Mouse (Mus musculus): Measurements from ENCODE around the gene Mixl1. TPM values are rescaled to one million over a fixed set of nuclear protein-coding genes. Genes with fewer than 3 reads are reported as not detected.

Mixl1 gene
- polyA plus RNA-seq, 1 experiment = not detected

GRCm38 (mm10) chr1:180698063-180698462 is 1.2 kb upstream of the Mixl1 start:
- TF ChIP-seq CTCF (IDR thresholded peaks at IDR 0.05; ENCODE audit: extremely low read depth, insufficient read length, insufficient replicate concordance, low read depth, low read length) (no peak), POLR2A (IDR thresholded peaks at IDR 0.05; ENCODE audit: low read depth, low read length) (no peak)
- Histone ChIP-seq H3K36me3 (ENCODE audit: control insufficient read depth, insufficient read depth, low read length) (no peaks in the 10 kb centered on the region), H3K27ac (ENCODE audit: insufficient read depth, low read depth, low read length) (no peak overlapping the region), H3K4me3 (ENCODE audit: low read depth, low read length) (no peak overlapping the region), H3K27me3 (ENCODE audit: control insufficient read depth, insufficient read depth, low read length) (peaks cover 15% of the 10 kb centered on the region), H3K4me1 (ENCODE audit: control insufficient read depth, insufficient read depth, insufficient read length, low read length) (peaks cover 9% of the 10 kb centered on the region)
- WGBS = 83% methylated on average over 5 of the region's 5 CpGs

- H3K36me3 ChIP-seq (ENCODE audit: control insufficient read depth, insufficient read depth, low read length) = peaks cover 14% of the 10 kb centered on the region
- H3K27me3 ChIP-seq (ENCODE audit: control insufficient read depth, insufficient read depth, low read length) = peaks cover 5% of the 10 kb centered on the region
- no peaks in the 10 kb centered on the region for H3K4me1 ChIP-seq (ENCODE audit: control insufficient read depth, insufficient read depth, insufficient read length, low read length)
- H3K4me3 ChIP-seq (ENCODE audit: low read depth, low read length) = no peak overlapping the region
- TF ChIP-seq CTCF (IDR thresholded peaks at IDR 0.05; ENCODE audit: extremely low read depth, insufficient read length, insufficient replicate concordance, low read depth, low read length) = no peak
- no peak for TF ChIP-seq POLR2A (IDR thresholded peaks at IDR 0.05; ENCODE audit: low read depth, low read length)
- WGBS = 90% methylated on average over 7 of the region's 7 CpGs
- no peak overlapping the region for H3K27ac ChIP-seq (ENCODE audit: insufficient read depth, low read depth, low read length)
Measured at GRCm38 (mm10) chr1:180691284-180691683, 5.5 kb downstream of the Mixl1 start.

Other genes starting within 250 kb of the Mixl1 start
- 14.8 and 15.0 TPM in 2 replicates for gene Stum, start 213.5 kb downstream of the Mixl1 start, polyA plus RNA-seq (2012; rRNA removed)
- 4.9 and 8.4 TPM in 2 replicates for gene Parp1, start 128.1 kb downstream of the Mixl1 start, polyA plus RNA-seq (2012; rRNA removed)
- gene Lin9, start 55.9 kb downstream of the Mixl1 start, polyA plus RNA-seq (2012; rRNA removed) = 1.1 and 1.9 TPM in 2 replicates
- 5.5 and 10.7 TPM in 2 replicates for gene Acbd3, start 29.0 kb upstream of the Mixl1 start, polyA plus RNA-seq (2012; rRNA removed)
- gene H3f3a, start 116.9 kb upstream of the Mixl1 start, polyA plus RNA-seq (2012; rRNA removed) = 156 and 262 TPM in 2 replicates
- 3.2 and 5.9 TPM in 2 replicates for gene Sde2, start 154.1 kb upstream of the Mixl1 start, polyA plus RNA-seq (2012; rRNA removed)
- gene Lefty2, start 196.1 kb upstream of the Mixl1 start, polyA plus RNA-seq (2012; rRNA removed) = not detected in 2 replicates
- gene Pycr2, start 207.3 kb upstream of the Mixl1 start, polyA plus RNA-seq (2012; rRNA removed) = 21.8 and 23.2 TPM in 2 replicates
- 6.3 and 7.1 TPM in 2 replicates for gene Lefty1, start 238.0 kb upstream of the Mixl1 start, polyA plus RNA-seq (2012; rRNA removed)
- gene Tmem63a, start 245.3 kb upstream of the Mixl1 start, polyA plus RNA-seq (2012; rRNA removed) = 23.5 and 31.9 TPM in 2 replicates